Mouse (Mus musculus): Measurements from ENCODE around the gene Ctbp2. TPM values are rescaled to one million over a fixed set of nuclear protein-coding genes. Genes with fewer than 3 reads are reported as not detected.

Ctbp2 gene
- 132 and 157 TPM in 2 replicates for polyA plus RNA-seq (2014; fragmentation: Nextera tagmentation; extraction: Ambion mirVana)

GRCm38 (mm10) chr7:133123999-133124700 lies at the start of gene Ctbp2:
Gene Ctbp2, minus strand, starts transcription at chr7:133124354.
- Histone ChIP-seq H3K27me3 (ENCODE audit: control insufficient read depth, insufficient read depth, low read length) (no peaks in the 10 kb centered on the region), H3K4me2 (replicated peaks; ENCODE audit: low read depth, low read length) (peak within 1 kb of the TSS; percentile 94), H3K4me3 (ENCODE audit: low read length) (peak within 1 kb of the TSS; percentile 97), H3K4me1 (ENCODE audit: control insufficient read depth, insufficient read depth, low read length) (peaks cover 26% of the 10 kb centered on the region), H3K27ac (ENCODE audit: low read depth, low read length) (peak within 1 kb of the TSS; percentile 100), H3K9me3 (ENCODE audit: control insufficient read depth, low read length) (peaks cover 3% of the 10 kb centered on the region; the same call in 1 of the 2 replicates), H3K36me3 (ENCODE audit: control insufficient read depth, insufficient read depth, low read length) (no peaks in the 10 kb centered on the region), H3K9ac (ENCODE audit: low read depth, low read length) (peak within 1 kb of the TSS; percentile 96)
- peak; percentile 82 for ATAC-seq (ENCODE audit: low FRiP score, low TSS enrichment)
- under 1% methylated on average over 57 of the region's 59 CpGs for WGBS

GRCm38 (mm10) chr7:133171403-133172032 lies 47.4 kb upstream of the Ctbp2 start:
- Histone ChIP-seq H3K9me3 (ENCODE audit: control insufficient read depth, low read length) (no peaks in the 10 kb centered on the region), H3K9ac (ENCODE audit: low read depth, low read length) (no peak overlapping the region), H3K36me3 (ENCODE audit: control insufficient read depth, insufficient read depth, low read length) (no peaks in the 10 kb centered on the region), H3K27ac (ENCODE audit: low read depth, low read length) (no peak overlapping the region), H3K4me1 (ENCODE audit: control insufficient read depth, insufficient read depth, low read length) (no peaks in the 10 kb centered on the region), H3K27me3 (ENCODE audit: control insufficient read depth, insufficient read depth, low read length) (no peaks in the 10 kb centered on the region), H3K4me2 (replicated peaks; ENCODE audit: low read depth, low read length) (no peak overlapping the region), H3K4me3 (ENCODE audit: low read length) (no peak overlapping the region)
- WGBS, result 71% methylated on average over 4 of the region's 4 CpGs
- no peak for ATAC-seq (ENCODE audit: low FRiP score, low TSS enrichment)

- 80% methylated on average over 3 of the region's 3 CpGs for WGBS
- Histone ChIP-seq H3K4me1 (ENCODE audit: control insufficient read depth, insufficient read depth, low read length) (peaks cover 3% of the 10 kb centered on the region; the same call in 1 of the 2 replicates), H3K27ac (ENCODE audit: low read depth, low read length) (no peak overlapping the region), H3K9ac (ENCODE audit: low read depth, low read length) (no peak overlapping the region), H3K36me3 (ENCODE audit: control insufficient read depth, insufficient read depth, low read length) (no peaks in the 10 kb centered on the region), H3K27me3 (ENCODE audit: control insufficient read depth, insufficient read depth, low read length) (no peaks in the 10 kb centered on the region), H3K4me3 (ENCODE audit: low read length) (no peak overlapping the region), H3K9me3 (ENCODE audit: control insufficient read depth, low read length) (no peaks in the 10 kb centered on the region), H3K4me2 (replicated peaks; ENCODE audit: low read depth, low read length) (no peak overlapping the region)
- ATAC-seq (ENCODE audit: low FRiP score, low TSS enrichment), result no peak
These were observed 44.8 kb upstream of the Ctbp2 start for GRCm38 (mm10) chr7:133168928-133169327.

GRCm38 (mm10) chr7:133167903-133168302 lies 43.7 kb upstream of the Ctbp2 start:
- Histone ChIP-seq H3K4me1 (ENCODE audit: control insufficient read depth, insufficient read depth, low read length) (peaks cover 3% of the 10 kb centered on the region; the same call in 1 of the 2 replicates), H3K9me3 (ENCODE audit: control insufficient read depth, low read length) (no peaks in the 10 kb centered on the region), H3K36me3 (ENCODE audit: control insufficient read depth, insufficient read depth, low read length) (no peaks in the 10 kb centered on the region), H3K27me3 (ENCODE audit: control insufficient read depth, insufficient read depth, low read length) (no peaks in the 10 kb centered on the region), H3K4me3 (ENCODE audit: low read length) (no peak overlapping the region), H3K4me2 (replicated peaks; ENCODE audit: low read depth, low read length) (no peak overlapping the region), H3K9ac (ENCODE audit: low read depth, low read length) (no peak overlapping the region), H3K27ac (ENCODE audit: low read depth, low read length) (no peak overlapping the region)
- ATAC-seq (ENCODE audit: low FRiP score, low TSS enrichment), result no peak
- WGBS, result 63% methylated on average over 2 of the region's 2 CpGs

GRCm38 (mm10) chr7:133164770-133165169 lies 40.6 kb upstream of the Ctbp2 start:
- H3K9me3 ChIP-seq (ENCODE audit: control insufficient read depth, low read length), result no peaks in the 10 kb centered on the region
- no peak overlapping the region for H3K4me3 ChIP-seq (ENCODE audit: low read length)
- no peak for ATAC-seq (ENCODE audit: low FRiP score, low TSS enrichment)
- H3K27me3 ChIP-seq (ENCODE audit: control insufficient read depth, insufficient read depth, low read length), result no peaks in the 10 kb centered on the region
- no peaks in the 10 kb centered on the region for H3K36me3 ChIP-seq (ENCODE audit: control insufficient read depth, insufficient read depth, low read length)
- no peak overlapping the region for H3K9ac ChIP-seq (ENCODE audit: low read depth, low read length)
- WGBS, result 54% methylated on average over 2 of the region's 2 CpGs
- H3K4me2 ChIP-seq (replicated peaks; ENCODE audit: low read depth, low read length), result no peak overlapping the region
- H3K4me1 ChIP-seq (ENCODE audit: control insufficient read depth, insufficient read depth, low read length), result peaks cover 3% of the 10 kb centered on the region; the same call in 1 of the 2 replicates
- H3K27ac ChIP-seq (ENCODE audit: low read depth, low read length), result no peak overlapping the region

GRCm38 (mm10) chr7:133163011-133163410 lies 38.9 kb upstream of the Ctbp2 start:
- no peak overlapping the region for H3K4me3 ChIP-seq (ENCODE audit: low read length)
- H3K4me1 ChIP-seq (ENCODE audit: control insufficient read depth, insufficient read depth, low read length), result peaks cover 3% of the 10 kb centered on the region; the same call in 1 of the 2 replicates
- H3K4me2 ChIP-seq (replicated peaks; ENCODE audit: low read depth, low read length), result no peak overlapping the region
- no peak overlapping the region for H3K9ac ChIP-seq (ENCODE audit: low read depth, low read length)
- 40% methylated on average over 5 of the region's 5 CpGs for WGBS
- H3K27ac ChIP-seq (ENCODE audit: low read depth, low read length), result no peak overlapping the region
- ATAC-seq (ENCODE audit: low FRiP score, low TSS enrichment), result no peak
- no peaks in the 10 kb centered on the region for H3K27me3 ChIP-seq (ENCODE audit: control insufficient read depth, insufficient read depth, low read length)
- no peaks in the 10 kb centered on the region for H3K9me3 ChIP-seq (ENCODE audit: control insufficient read depth, low read length)
- H3K36me3 ChIP-seq (ENCODE audit: control insufficient read depth, insufficient read depth, low read length), result no peaks in the 10 kb centered on the region

- Histone ChIP-seq H3K9me3 (ENCODE audit: control insufficient read depth, low read length) (no peaks in the 10 kb centered on the region), H3K4me3 (ENCODE audit: low read length) (no peak overlapping the region), H3K27ac (ENCODE audit: low read depth, low read length) (peak overlapping the region; percentile 51; the same call in 1 of the 2 replicates), H3K9ac (ENCODE audit: low read depth, low read length) (no peak overlapping the region), H3K36me3 (ENCODE audit: control insufficient read depth, insufficient read depth, low read length) (no peaks in the 10 kb centered on the region), H3K4me1 (ENCODE audit: control insufficient read depth, insufficient read depth, low read length) (peaks cover 3% of the 10 kb centered on the region; the same call in 1 of the 2 replicates), H3K4me2 (replicated peaks; ENCODE audit: low read depth, low read length) (no peak overlapping the region), H3K27me3 (ENCODE audit: control insufficient read depth, insufficient read depth, low read length) (no peaks in the 10 kb centered on the region)
- WGBS, result 48% methylated on average over 2 of the region's 2 CpGs
- ATAC-seq (ENCODE audit: low FRiP score, low TSS enrichment), result no peak
These were observed 38.0 kb upstream of the Ctbp2 start for GRCm38 (mm10) chr7:133162131-133162530.

GRCm38 (mm10) chr7:133161362-133162080 lies 37.4 kb upstream of the Ctbp2 start:
- no peak overlapping the region for H3K9ac ChIP-seq (ENCODE audit: low read depth, low read length)
- peaks cover 3% of the 10 kb centered on the region; the same call in 1 of the 2 replicates for H3K4me1 ChIP-seq (ENCODE audit: control insufficient read depth, insufficient read depth, low read length)
- H3K27me3 ChIP-seq (ENCODE audit: control insufficient read depth, insufficient read depth, low read length), result no peaks in the 10 kb centered on the region
- H3K4me2 ChIP-seq (replicated peaks; ENCODE audit: low read depth, low read length), result no peak overlapping the region
- no peak overlapping the region for H3K4me3 ChIP-seq (ENCODE audit: low read length)
- 40% methylated on average over 7 of the region's 7 CpGs for WGBS
- H3K9me3 ChIP-seq (ENCODE audit: control insufficient read depth, low read length), result no peaks in the 10 kb centered on the region
- H3K36me3 ChIP-seq (ENCODE audit: control insufficient read depth, insufficient read depth, low read length), result no peaks in the 10 kb centered on the region
- H3K27ac ChIP-seq (ENCODE audit: low read depth, low read length), result peak overlapping the region; percentile 51; the same call in 1 of the 2 replicates
- ATAC-seq (ENCODE audit: low FRiP score, low TSS enrichment), result peak; percentile 64; the same call in 1 of the 2 replicates

Measured in kidney, embryonic 14.5 days (tissue).